Mouse (Mus musculus) gastrocnemius, adult 2 months (tissue): Measurements from ENCODE around the gene Snrk. TPM values are rescaled to one million over a fixed set of nuclear protein-coding genes. Genes with fewer than 3 reads are reported as not detected.

ENCODE experiments used
- DNase-seq: peaks from one replicate; pipeline ENCODE4 v3.0.0; 2022
- H3K27ac ChIP-seq: fragments of 200-600 bp; 2 replicates; pipeline ENCODE4 v1.8.1; 2022; ENCODE audit warnings: mild to moderate bottlenecking
- H3K4me3 ChIP-seq: fragments of 200-600 bp; 2 replicates; pipeline ENCODE4 v1.8.1; 2022; ENCODE audit warnings: mild to moderate bottlenecking, moderate library complexity
- CTCF ChIP-seq: fragments of 200-600 bp; IDR thresholded peaks from 2 replicates; pipeline ENCODE4 v1.8.1; 2022; ENCODE audit warnings: antibody characterized with exemption, mild to moderate bottlenecking, moderate library complexity
- intact Hi-C: fragments of 180-260 bp; cut with DNase I; formaldehyde crosslinking; loops from one replicate; pipeline ENCODE4 v1.15.1; 2025
- long read RNA-seq, 2 experiments: library from polyadenylated mRNA; stranded (forward); transcript quantifications; one replicate each; pipeline ENCODE4 v2.0.0; 2021
- total RNA-seq, 2 experiments: library from RNA; stranded (reverse); gene quantifications; 2 replicates each; pipeline ENCODE4 v1.2.3; 2021

The Snrk gene
- total RNA-seq: 10 to 100 TPM; 55.2 to 80.0 TPM
- long read RNA-seq, experiment 1, full-length matches to known transcripts: 31 of 164 reads
- long read RNA-seq, experiment 1, partial matches to known transcripts: 4 of 164 reads
- long read RNA-seq, experiment 1, other reads (novel, unspliced or antisense): 129 of 164 reads
- long read RNA-seq, experiment 2, full-length matches to known transcripts: 37 of 117 reads
- long read RNA-seq, experiment 2, partial matches to known transcripts: 3 of 117 reads
- long read RNA-seq, experiment 2, other reads (novel, unspliced or antisense): 77 of 117 reads

DNA sequence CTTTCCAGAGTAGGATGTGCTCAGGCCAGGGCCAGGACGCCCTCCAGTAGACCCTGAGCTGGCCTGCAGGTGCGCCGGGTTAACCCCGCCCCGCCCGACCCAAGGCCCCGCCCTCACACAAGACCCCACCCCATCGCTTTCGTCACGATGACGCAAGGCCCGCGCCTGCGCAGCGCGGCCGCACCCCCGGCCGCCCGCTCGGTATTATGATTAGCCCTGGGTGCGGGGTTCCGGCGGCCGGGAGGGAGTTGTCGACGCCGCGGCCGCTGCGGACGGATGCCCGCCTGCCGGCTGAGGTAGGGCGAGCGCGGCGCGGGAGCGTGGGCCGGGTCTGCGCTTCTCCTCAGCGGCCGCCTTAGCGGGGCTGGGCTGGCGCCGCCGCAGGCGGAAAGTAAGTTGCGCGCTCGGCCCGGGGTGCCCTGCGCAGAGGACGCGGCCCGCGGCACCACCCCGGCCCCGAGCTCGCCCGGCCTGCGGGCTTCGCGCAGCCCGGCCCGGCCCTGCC lies at the start of gene Snrk:
Gene Snrk (plus strand): TSS at position 155 of the 505 bp plus-strand sequence.
- Histone ChIP-seq H3K27ac (peak within 1 kb of the TSS; percentile 99), H3K4me3 (peak within 1 kb of the TSS; percentile 89)
- DNase-seq: peak; percentile 93
- TF ChIP-seq CTCF: no peak
- intact Hi-C loops: no loop called here

DNA sequence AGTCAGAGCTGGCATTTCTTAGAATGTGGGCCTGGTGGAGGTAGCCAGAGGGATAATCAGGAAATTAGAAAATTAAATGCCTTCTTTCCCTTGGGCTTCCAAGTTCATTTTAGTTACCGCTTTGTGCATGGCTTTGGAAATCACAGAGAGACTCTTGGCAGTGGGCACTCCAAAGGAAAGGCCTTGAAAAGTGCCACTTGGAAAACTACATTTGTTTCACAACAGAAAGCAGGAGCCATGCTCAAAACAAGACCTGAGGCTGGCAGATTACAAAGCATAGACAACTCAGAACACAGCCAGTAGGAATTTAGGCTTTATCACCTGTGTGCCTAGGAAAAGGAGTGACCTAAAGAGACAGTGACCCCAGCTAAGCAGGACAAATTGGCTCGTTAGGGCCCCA lies 49.4 kb upstream of the Snrk start:
- no peak for DNase-seq
- Histone ChIP-seq H3K27ac (peak overlapping the region; percentile 83), H3K4me3 (no peak overlapping the region)
- no peak for TF ChIP-seq CTCF
- intact Hi-C loops: loop anchor here (5.0 kb wide), 1 partner anchor 40 kb away; no protein-coding TSS in a partner anchor

DNA sequence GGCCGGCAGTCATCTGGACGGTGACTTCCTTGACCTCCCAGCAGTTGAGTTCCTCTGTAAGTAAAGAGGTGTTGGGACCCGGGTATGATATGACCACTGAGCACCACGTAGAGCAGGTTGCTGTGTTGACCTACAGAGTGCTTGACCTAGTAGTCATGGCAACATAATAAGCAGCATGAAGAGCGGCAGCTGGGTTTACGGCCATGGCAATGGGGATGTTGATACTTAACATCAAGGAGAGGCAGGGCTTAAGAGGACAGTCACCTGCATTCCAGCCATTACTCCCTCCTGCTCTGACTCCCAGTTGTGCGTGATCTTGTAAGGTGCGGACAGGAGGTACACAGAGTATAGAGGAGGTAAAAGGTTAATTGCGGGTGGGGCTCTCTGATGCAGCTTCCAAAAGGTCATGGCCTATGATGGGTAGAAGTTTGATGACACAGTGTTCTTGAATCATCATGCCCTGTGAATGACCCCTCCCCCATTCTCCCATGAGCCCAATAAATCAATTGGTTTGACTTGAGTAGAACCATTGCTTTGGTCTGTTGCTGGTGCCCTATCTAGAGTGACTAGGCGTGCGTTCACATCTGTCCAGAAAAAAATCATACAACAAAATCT lies 47.4 kb upstream of the Snrk start:
- no peak for DNase-seq
- no peak overlapping the region for H3K4me3 ChIP-seq
- intact Hi-C loops: loop anchor here (5.0 kb wide), 1 partner anchor 42 kb away; no protein-coding TSS in a partner anchor
- no peak for TF ChIP-seq CTCF
- no peak overlapping the region for H3K27ac ChIP-seq

DNA sequence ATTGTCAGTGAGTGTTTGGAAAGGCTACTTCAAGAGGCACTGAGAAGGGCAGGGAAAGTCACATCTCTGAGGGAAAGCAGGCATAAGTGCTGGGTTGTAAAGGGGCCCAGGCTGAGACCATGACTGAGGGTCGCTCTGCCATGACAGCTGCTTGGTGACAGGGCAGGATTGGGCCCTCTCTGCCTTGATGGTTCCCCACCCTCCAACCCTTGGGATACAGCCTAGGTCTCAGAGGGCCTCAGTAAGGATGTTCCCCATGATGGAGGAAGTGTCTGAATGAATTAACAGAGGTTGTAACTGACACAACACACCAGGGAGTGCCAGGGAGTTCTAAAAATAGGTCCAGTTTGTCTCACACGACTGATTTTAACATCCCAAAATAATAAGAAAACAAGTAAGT lies 43.1 kb upstream of the Snrk start:
- no peak for DNase-seq
- Histone ChIP-seq H3K4me3 (no peak overlapping the region), H3K27ac (peak overlapping the region; percentile 68)
- no peak for TF ChIP-seq CTCF
- intact Hi-C loops: no loop called here

DNA sequence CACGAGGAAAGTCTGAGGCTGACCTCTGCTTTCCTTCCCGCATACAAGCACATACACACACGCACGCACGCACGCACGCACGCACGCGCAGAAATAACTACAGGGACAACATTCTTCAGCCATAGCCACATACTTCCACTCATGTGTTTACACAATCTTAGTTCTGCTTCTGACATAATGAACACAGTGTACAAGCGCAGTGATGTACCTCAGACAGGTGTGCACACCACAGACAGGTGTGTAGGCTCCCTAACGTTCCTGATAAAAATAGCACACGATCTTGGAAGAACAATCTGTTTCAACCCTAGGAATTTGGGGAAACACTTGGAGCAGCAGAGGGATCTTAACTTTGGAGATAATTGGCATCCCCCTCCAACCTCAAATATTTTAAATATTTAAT lies 42.5 kb upstream of the Snrk start:
- intact Hi-C loops: no loop called here
- no peak for TF ChIP-seq CTCF
- Histone ChIP-seq H3K4me3 (no peak overlapping the region), H3K27ac (peak overlapping the region; percentile 68)
- no peak for DNase-seq

DNA sequence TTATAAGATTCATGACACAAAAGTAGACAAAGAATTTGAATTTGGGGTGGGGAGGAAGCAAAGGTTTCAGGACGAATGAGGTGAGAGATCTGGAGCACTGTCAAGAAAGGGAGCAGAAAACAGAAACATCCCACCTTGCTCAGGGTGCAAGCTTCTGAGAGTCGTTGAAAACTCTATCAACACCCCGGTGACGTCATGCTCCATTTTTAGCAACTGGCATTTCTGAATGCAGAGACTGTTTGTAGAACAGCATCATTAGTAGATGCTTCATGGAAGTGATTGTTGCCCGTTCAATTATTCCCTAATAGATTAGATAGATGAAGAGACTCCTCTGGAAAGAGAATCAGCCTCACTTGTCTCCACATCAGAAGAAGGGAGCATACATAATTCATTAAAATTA lies 38.6 kb upstream of the Snrk start:
- Histone ChIP-seq H3K4me3 (no peak overlapping the region), H3K27ac (no peak overlapping the region)
- no peak for DNase-seq
- no peak for TF ChIP-seq CTCF
- intact Hi-C loops: no loop called here

DNA sequence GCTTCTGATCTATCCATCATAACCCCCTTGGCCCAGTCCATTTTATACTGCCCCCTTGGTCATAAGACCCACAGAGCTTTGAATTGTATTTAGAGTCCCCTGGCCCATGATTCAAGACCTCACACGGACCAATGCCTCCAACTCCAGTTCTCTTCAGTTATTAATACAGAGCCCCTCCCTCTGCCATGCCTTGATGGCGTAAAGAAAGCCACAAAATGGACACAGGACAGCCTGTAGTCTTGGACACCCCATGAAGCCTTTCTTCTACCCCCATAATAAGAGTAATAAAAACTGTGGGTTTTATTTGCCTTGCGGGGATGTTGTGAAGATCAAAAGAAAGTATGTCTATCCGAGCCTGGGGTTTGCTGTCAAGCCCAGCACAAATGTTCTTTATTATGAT lies 33.4 kb upstream of the Snrk start:
- intact Hi-C loops: loop anchor here (2.0 kb wide), 2 partner anchors 19 to 25 kb away; no protein-coding TSS in a partner anchor
- TF ChIP-seq CTCF: no peak
- peak overlapping the region; percentile 85 for H3K27ac ChIP-seq
- no peak for DNase-seq
- no peak overlapping the region for H3K4me3 ChIP-seq

DNA sequence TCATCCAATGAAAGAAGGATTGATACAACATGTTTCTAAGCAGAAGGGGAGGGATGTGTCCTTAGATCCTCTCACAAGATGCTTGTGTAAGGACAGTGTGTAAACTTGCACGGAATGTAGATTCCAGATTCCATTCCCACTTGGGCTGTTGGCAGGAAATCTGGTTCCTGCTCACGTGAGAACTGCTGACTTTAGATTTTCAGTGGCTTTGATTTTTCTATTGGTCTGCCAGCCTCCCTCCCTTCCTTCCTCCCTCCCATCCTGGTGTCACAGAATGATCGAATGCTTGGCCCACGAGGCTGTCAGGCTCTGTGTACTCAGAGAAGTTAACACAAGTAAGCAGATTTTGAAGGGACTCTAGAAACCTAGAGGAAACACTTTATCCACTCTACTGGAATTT lies 32.9 kb upstream of the Snrk start:
- Histone ChIP-seq H3K4me3 (no peak overlapping the region), H3K27ac (peak overlapping the region; percentile 85)
- DNase-seq: peak; percentile 51
- no peak for TF ChIP-seq CTCF
- intact Hi-C loops: loop anchor here (2.0 kb wide), 2 partner anchors 19 to 25 kb away; no protein-coding TSS in a partner anchor

DNA sequence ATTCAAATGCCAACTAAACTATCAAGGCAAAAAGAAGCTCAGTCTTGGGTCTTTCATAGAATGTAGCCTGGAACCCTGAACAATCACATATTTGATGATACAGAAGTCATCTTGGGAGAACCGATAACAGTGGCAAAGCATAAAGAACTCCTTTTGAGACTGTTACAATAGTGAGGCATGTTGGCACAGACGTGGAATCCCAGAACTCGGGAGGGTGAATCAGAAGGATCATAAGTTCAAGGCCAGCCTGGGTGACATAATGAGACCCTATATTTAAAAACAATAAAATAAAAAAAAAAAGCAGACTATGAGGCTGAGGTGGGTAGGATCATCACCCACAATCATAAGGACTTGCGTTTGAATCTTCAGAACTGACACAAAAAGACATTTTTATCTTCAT lies 32.4 kb upstream of the Snrk start:
- no peak overlapping the region; the same call in 1 of the 2 replicates for H3K4me3 ChIP-seq
- H3K27ac ChIP-seq: peak overlapping the region; percentile 85
- no peak for TF ChIP-seq CTCF
- intact Hi-C loops: loop anchor here (1.0 to 2.0 kb wide), 3 partner anchors 20 to 56 kb away; no protein-coding TSS in a partner anchor
- no peak for DNase-seq

DNA sequence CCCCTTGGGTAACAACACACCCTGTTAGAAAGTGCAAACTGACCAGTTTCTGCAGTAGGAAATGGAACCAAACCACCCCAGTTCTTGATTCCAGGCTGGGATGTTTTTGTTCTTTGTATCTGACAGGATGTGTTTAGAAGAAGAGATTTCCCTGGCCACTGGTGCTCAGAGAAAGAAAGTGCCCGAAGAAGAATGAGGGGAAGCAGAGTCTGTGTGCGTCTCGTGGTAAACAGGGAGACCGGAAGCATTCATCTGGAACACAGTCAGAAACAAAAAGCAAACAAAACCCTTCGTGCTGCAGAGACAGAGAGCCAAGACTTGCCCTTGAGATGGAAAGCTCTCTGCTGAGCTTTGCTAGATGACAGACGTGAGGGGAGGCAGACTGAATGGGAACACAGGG lies 32.0 kb upstream of the Snrk start:
- no peak overlapping the region; the same call in 1 of the 2 replicates for H3K4me3 ChIP-seq
- H3K27ac ChIP-seq: peak overlapping the region; percentile 85
- no peak for TF ChIP-seq CTCF
- no peak for DNase-seq
- intact Hi-C loops: loop anchor here (1.0 to 2.0 kb wide), 3 partner anchors 20 to 57 kb away; no protein-coding TSS in a partner anchor

DNA sequence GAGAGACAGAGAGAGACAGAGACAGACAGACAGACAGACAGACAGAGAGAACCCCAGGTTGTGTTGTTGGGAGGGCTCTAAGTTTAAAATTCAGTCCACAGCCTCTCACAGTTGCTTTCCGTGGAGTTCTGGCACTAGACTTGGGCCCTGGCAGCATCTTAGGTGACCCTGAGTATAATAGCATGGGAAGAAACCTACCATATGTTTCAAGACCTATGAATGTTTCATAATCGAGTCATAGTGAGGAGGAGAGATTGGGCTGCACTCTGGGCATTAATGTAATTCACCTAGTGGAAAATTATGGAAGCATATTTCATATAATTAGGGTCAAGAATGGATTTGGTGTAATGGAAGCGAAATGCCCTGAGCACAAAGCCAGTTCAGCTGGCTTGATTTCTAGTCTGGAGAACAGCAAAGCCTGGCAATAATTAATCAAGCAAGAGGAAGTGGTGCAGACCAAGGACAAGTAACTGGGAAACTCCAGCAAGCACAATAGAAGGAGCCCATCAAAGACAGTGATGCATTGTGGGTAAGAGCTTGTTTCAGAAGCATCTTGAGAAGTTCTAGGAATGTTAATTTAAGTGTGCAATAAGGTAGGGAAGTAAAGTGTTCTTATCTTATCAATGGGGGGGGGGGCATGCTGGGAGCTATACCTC lies 31.4 kb upstream of the Snrk start:
- Histone ChIP-seq H3K27ac (peak overlapping the region; percentile 85), H3K4me3 (no peak overlapping the region)
- intact Hi-C loops: loop anchor here (1.0 to 2.0 kb wide), 3 partner anchors 21 to 57 kb away; no protein-coding TSS in a partner anchor
- no peak for DNase-seq
- no peak for TF ChIP-seq CTCF

DNA sequence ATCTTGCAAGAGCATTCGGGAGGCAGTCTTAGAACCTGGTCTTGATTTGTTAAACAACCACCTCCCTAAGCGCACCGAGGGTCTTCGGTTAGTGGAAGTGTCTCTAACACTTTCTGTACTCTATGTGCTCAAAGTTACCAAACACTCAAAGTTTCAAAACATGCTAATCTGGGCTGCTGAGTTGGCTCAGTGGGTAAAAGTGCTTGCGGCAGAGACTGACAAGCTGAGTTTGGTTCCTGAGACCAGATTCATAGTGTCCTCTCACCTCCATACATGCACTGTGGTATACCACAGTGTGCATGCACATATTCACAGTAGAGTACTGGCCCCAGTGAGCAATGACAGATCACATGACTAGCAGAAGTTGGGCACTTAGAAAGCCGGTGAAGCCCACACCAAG lies 30.0 kb upstream of the Snrk start:
- no peak overlapping the region; the same call in 1 of the 2 replicates for H3K27ac ChIP-seq
- no peak overlapping the region for H3K4me3 ChIP-seq
- intact Hi-C loops: no loop called here
- no peak for TF ChIP-seq CTCF
- no peak for DNase-seq

DNA sequence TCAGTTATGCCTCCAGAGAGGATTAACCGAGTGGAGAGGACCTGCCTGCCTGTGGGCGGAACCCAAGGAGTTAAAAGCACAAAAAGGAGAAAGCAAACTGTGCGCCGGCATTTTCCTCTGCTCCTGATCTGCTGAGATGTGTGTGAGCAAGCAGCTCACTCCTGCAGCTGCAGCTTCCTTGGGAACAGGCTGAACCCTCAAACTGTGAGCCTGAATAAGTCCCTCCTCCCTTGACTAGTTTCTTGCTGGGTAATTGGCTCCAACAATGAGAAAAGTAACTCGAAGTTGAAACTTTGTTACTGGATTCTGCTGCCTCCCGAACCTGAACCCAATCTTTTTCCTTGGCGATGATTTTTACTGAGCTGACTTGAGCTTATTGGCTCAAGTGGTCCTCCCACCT lies 25.9 kb upstream of the Snrk start:
- intact Hi-C loops: no loop called here
- TF ChIP-seq CTCF: no peak
- H3K4me3 ChIP-seq: no peak overlapping the region
- DNase-seq: no peak
- H3K27ac ChIP-seq: peak overlapping the region; percentile 0; the same call in 1 of the 2 replicates
